Mouse (Mus musculus) ES-E14 (cell line): ENCODE data around the gene Gbp4.

Experiments used
- CHD2 ChIP-seq: IDR thresholded peaks from 2 replicates; pipeline ENCODE4 v1.6.1; 2014; ENCODE audit warnings: mild to moderate bottlenecking, low read depth, low read length, inconsistent platforms
- HCFC1 ChIP-seq: IDR thresholded peaks from 2 replicates; pipeline ENCODE4 v1.6.1; 2012; ENCODE audit warnings: low read length, inconsistent platforms, borderline replicate concordance; ENCODE audit not compliant: insufficient read depth
- MAFK ChIP-seq: IDR thresholded peaks from 2 replicates; pipeline ENCODE4 v1.6.1; 2014; ENCODE audit warnings: mild to moderate bottlenecking, low read depth, low read length, inconsistent platforms; ENCODE audit not compliant: insufficient read depth
- ZC3H11A ChIP-seq: IDR thresholded peaks from 2 replicates; pipeline ENCODE4 v1.6.1; 2012; ENCODE audit warnings: low read depth, mild to moderate bottlenecking, inconsistent platforms, low read length, borderline replicate concordance
- ZNF384 ChIP-seq: IDR thresholded peaks from 2 replicates; pipeline ENCODE4 v1.6.1; 2012; ENCODE audit warnings: low read depth, low read length, inconsistent platforms

DNA sequence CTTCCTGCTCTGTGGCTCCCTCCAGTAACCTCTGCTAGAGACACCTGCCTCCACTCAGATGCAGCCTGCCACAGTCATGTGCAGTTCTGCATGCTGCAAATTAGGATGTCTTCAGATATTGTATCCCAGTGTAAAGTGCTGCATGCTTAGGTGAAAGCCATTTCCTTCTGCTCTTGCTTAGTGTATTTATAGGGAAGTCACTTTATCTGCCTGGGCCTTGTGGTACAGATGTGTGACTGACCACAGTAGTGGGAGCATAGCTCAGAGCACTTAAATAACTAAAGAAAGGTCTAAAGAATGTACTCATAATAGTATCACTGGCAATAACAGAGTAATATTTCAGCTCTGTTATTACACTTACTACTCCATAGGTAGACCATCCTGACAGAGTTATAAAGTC is 57.5 kb downstream of the Gbp4 start:
- no peak for TF ChIP-seq ZC3H11A
- TF ChIP-seq ZNF384, result no peak
- no peak for TF ChIP-seq CHD2
- TF ChIP-seq HCFC1, result no peak
- no peak for TF ChIP-seq MAFK
